Mouse (Mus musculus) embryonic fibroblast, embryonic 13.5 days (primary cell): Measurements from ENCODE around the gene Atf5. TPM values are rescaled to one million over a fixed set of nuclear protein-coding genes. Genes with fewer than 3 reads are reported as not detected.

Experiments used
- H3K27ac ChIP-seq: 2 replicates; pipeline ENCODE4 v1.5.1; 2012; ENCODE audit warnings: low read length, control low read depth, inconsistent platforms; ENCODE audit not compliant: insufficient read depth
- H3K4me1 ChIP-seq: 2 replicates; pipeline ENCODE4 v1.6.1; 2011; ENCODE audit warnings: low read length; ENCODE audit not compliant: control insufficient read depth, insufficient read depth
- H3K4me3 ChIP-seq: 2 replicates; pipeline ENCODE4 v1.5.1; 2011; ENCODE audit warnings: mild to moderate bottlenecking, control low read depth, low read length; ENCODE audit not compliant: insufficient read depth
- CTCF ChIP-seq: IDR thresholded peaks from 2 replicates; pipeline ENCODE4 v1.5.1; 2011; ENCODE audit warnings: mild to moderate bottlenecking, control low read depth, low read length, moderate library complexity, borderline replicate concordance; ENCODE audit not compliant: insufficient read depth
- POLR2A ChIP-seq: IDR thresholded peaks from 2 replicates; pipeline ENCODE4 v1.6.1; 2011; ENCODE audit warnings: low read depth, mild to moderate bottlenecking, control low read depth, low read length, moderate library complexity
- polyA plus RNA-seq: library from polyadenylated mRNA; stranded (reverse); fragments of >200 nt; gene quantifications from 2 replicates; pipeline ENCODE4 v1.2.4, GENCODE M21; 2011; ENCODE audit warnings: low read depth; ENCODE audit not compliant: missing spikeins, insufficient read length

The Atf5 gene
- polyA plus RNA-seq, 1 experiment: 471 TPM

DNA sequence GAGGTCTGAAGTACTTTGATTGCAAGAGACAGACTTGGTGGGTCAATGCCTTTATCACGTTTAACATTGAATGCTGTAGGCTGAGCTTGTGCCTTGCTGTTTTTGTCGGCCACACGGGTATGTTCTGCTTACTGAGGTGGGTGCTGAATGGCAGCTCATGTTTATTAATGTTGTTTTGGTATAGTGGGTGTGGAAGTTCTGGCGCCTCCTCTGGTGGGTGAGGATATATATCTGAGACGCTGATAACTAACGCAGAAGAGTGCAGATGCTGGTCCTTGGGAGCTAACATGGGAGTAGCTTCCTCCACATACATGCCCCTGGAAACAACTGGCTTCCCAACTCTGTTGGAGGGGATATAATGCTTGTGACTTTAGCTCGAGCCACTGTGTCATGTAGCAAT lies 7.0 kb upstream of the Atf5 start:
- no peak for TF ChIP-seq CTCF
- TF ChIP-seq POLR2A: no peak
- peaks cover 29% of the 10 kb centered on the region for H3K4me1 ChIP-seq

GRCm38 (mm10) chr7:44821666-44822448 lies 5.4 kb upstream of the Atf5 start:
- TF ChIP-seq POLR2A (no peak), CTCF (no peak)
- H3K4me3 ChIP-seq: no peak overlapping the region
- H3K27ac ChIP-seq: no peak overlapping the region
- H3K4me1 ChIP-seq: peaks cover 27% of the 10 kb centered on the region

More for the DNA sequence above, 7.0 kb upstream of the Atf5 start:
- H3K4me3 ChIP-seq: no peak overlapping the region
- H3K27ac ChIP-seq: no peak overlapping the region

- no peak for TF ChIP-seq POLR2A
- no peak for TF ChIP-seq CTCF
- H3K4me3 ChIP-seq: no peak overlapping the region
- no peak overlapping the region for H3K27ac ChIP-seq
- peaks cover 19% of the 10 kb centered on the region for H3K4me1 ChIP-seq
These were observed 4.1 kb upstream of the Atf5 start for GRCm38 (mm10) chr7:44820525-44820924.

DNA sequence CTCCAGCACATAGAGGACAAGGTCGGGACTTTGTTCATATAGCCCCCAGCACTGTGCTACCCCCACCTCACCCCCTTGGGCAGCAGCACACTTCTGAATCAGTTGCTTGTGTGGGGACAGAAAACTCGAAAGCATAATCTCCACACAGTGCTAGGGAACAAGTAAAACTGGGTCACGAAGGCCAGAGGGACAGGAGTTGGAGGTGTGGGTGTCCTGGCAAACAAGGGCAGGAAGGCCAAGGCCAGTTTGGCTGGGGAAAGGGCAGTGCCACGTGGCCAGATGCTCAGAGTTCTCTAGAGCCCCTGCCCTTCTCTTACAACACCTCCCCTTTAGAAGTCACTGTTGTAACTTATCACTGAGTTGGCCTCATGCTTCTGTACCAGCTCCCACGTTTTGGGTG lies 3.4 kb upstream of the Atf5 start:
- Histone ChIP-seq H3K27ac (peak overlapping the region; percentile 93), H3K4me1 (peaks cover 16% of the 10 kb centered on the region; the same call in 1 of the 2 replicates), H3K4me3 (peak overlapping the region; percentile 65; the same call in 1 of the 2 replicates)
- TF ChIP-seq CTCF (no peak), POLR2A (no peak; the same call in 1 of the 2 replicates)

GRCm38 (mm10) chr7:44819391-44819790 lies 2.9 kb upstream of the Atf5 start:
- H3K27ac ChIP-seq: peak overlapping the region; percentile 93
- H3K4me3 ChIP-seq: peak overlapping the region; percentile 65; the same call in 1 of the 2 replicates
- H3K4me1 ChIP-seq: peaks cover 14% of the 10 kb centered on the region; the same call in 1 of the 2 replicates
- TF ChIP-seq CTCF (no peak), POLR2A (no peak; the same call in 1 of the 2 replicates)

DNA sequence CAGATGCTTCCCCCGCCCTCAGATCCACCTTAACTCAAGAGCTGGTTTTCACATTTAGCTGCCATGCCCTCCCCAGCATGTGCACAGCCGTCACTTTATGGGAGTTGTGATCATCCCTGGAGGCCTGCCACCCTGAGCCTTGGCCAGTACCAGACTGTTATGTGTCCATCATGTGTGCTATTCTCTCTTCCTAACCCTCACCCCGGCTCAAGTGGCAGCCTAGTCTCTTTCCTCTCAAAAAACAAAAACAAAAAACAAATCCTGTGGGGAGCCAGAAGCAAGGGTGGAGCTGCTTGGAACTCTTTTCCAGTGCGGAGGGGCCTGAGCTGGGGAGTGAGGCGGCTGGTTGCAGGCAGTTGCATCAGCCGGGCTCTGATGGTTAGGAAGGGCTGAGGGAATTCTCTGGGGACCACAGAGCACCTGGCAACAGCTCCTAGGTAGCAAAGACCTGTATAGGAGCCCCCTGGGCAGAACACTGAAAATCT lies 2.3 kb upstream of the Atf5 start:
- Histone ChIP-seq H3K27ac (peak overlapping the region; percentile 93), H3K4me3 (peak overlapping the region; percentile 65), H3K4me1 (peaks cover 14% of the 10 kb centered on the region; the same call in 1 of the 2 replicates)
- TF ChIP-seq POLR2A (peak; percentile 15; the same call in 1 of the 2 replicates), CTCF (no peak)

GRCm38 (mm10) chr7:44818164-44818563 lies 1.7 kb upstream of the Atf5 start:
- peak overlapping the region; percentile 65 for H3K4me3 ChIP-seq
- 0 out of 2 replicates have a peak, but pooled peaks have one; percentile 3 for TF ChIP-seq CTCF
- peak; percentile 24; the same call in 1 of the 2 replicates for TF ChIP-seq POLR2A
- H3K27ac ChIP-seq: peak overlapping the region; percentile 93
- peaks cover 14% of the 10 kb centered on the region; the same call in 1 of the 2 replicates for H3K4me1 ChIP-seq

- H3K27ac ChIP-seq: peak overlapping the region; percentile 93
- peaks cover 14% of the 10 kb centered on the region; the same call in 1 of the 2 replicates for H3K4me1 ChIP-seq
- H3K4me3 ChIP-seq: peak overlapping the region; percentile 65
- TF ChIP-seq CTCF (no peak), POLR2A (peak; percentile 63; the same call in 1 of the 2 replicates)
These were observed 983 bp upstream of the Atf5 start for GRCm38 (mm10) chr7:44817441-44817840.

GRCm38 (mm10) chr7:44815721-44816469 lies 563 bp downstream of the Atf5 start, which contains the start of the genes Nup62 and Il4i1:
TSS of gene Nup62 (plus strand) at chr7:44816088.
TSS of gene Il4i1 (plus strand) at chr7:44816387.
- peak within 1 kb of the TSS; percentile 65 for H3K4me3 ChIP-seq
- H3K4me1 ChIP-seq: peaks cover 12% of the 10 kb centered on the region; the same call in 1 of the 2 replicates
- H3K27ac ChIP-seq: peak within 1 kb of the TSS; percentile 93
- TF ChIP-seq POLR2A: peak; percentile 82; the same call in 1 of the 2 replicates
- no peak for TF ChIP-seq CTCF
